Mouse (Mus musculus) kidney, adult 9 months (tissue): ENCODE measurements around the gene Ramac.
A peak's percentile ranks its signal among the peaks of the same experiment; 100 is the strongest.

ENCODE experiments used
- DNase-seq: peaks from one replicate; pipeline ENCODE4 v3.0.0; 2022

The Ramac gene

DNA sequence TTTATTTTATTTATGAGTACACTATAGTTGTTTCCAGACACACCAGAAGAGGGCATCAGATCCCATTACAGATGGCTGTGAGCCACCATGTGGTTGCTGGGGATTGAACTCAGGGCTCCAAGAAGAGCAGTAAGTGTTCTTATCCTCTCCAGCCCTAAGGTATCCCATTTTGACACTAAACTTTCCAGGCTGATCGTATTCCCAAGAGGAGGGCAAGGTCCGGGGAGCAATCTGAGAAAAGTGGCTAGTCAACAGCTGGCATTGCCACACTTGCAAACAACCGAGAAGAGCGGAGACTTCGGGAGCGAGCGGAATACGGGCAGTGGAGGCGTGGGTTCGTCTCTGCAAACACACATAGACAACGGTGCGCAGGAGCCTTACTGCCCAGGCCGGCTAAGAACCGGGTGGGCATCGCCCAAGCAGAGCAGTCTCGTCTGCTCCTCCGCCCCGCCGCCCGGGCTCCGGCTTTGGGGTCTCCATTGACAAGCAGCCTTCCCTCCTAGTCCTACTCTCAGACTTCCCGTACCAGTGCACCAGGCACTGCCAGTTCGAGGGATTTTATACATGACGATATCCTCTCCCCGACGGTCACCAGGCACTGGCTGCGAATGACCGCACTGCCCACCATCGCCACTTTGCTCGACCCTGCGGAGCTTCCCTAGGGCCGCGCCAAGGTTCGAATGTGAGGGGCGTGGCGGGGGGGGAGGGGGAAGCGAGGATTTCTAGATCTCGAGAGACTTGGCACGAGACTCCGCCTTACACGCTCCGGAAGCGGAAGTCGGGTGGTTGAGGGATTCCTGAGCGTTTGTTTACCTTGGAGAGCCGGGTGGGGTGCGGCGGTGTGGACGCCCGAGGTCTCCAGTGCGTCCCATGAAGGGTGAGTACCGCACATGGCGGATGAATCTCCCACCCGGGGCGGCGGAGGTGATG, at the start of gene Ramac:
TSS of gene Ramac (plus strand) at position 746 of the 930 bp plus-strand sequence.
- peak; percentile 89 for DNase-seq

GRCm38 (mm10) chr7:81718657-81719056, 44.1 kb upstream of the Ramac start:
- no peak for DNase-seq

GRCm38 (mm10) chr7:81719216-81719661, 43.5 kb upstream of the Ramac start:
- DNase-seq, result no peak

GRCm38 (mm10) chr7:81721271-81721670, 41.5 kb upstream of the Ramac start:
- DNase-seq, result no peak

DNA sequence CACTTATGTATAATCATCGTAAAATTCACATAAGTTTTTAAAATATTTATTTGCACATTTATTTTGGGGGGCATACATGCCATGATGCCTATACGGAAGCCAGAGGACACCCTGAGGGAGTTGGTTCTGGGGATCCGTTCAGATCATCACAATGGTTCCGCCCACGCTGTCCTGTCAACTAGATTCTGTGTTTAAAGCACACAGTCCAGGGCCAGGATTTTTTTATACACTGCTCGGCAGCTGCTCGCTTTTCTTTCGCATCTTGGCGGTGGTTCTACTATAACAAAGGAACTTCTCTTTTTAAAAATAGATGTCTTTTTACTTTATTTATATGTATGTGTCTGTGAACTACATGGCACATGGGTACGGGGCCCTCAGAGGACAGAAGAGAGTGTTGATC, 38.9 kb upstream of the Ramac start:
- no peak for DNase-seq

GRCm38 (mm10) chr7:81725986-81726727, 36.6 kb upstream of the Ramac start:
- no peak for DNase-seq

DNA sequence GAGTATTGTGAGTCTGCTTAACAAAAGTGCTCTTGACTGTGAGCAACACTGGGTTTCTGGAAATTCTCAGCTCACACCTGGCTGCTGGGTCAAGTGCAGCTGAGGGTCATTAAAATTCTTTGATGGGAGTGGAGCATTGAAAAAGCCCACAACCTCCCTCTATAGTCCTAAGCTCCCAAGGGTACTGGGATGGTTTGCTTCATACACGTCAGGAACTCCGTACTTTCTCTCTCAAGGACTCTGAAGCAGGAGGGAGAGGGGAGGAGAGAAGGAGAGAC, 36.1 kb upstream of the Ramac start:
- no peak for DNase-seq

DNA sequence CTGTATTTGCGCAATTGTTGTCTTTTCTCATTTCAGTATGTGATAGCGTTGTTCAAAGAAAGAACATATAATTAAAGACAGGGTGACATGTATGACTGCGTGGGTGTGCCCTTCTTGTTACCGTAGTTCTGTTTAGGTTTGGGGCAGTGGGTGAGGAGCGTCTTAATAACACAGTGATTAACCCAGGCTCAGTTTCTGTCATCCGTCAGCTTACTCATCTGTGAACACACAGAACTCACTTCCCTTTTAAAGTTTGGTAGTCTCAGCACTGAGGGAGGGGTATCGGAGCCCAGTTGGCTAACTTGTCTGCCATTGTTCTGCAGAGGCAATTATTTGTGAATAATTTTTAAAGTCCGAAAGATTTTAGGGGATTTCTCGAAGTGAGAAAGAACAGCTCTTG, 35.0 kb upstream of the Ramac start:
- no peak for DNase-seq

DNA sequence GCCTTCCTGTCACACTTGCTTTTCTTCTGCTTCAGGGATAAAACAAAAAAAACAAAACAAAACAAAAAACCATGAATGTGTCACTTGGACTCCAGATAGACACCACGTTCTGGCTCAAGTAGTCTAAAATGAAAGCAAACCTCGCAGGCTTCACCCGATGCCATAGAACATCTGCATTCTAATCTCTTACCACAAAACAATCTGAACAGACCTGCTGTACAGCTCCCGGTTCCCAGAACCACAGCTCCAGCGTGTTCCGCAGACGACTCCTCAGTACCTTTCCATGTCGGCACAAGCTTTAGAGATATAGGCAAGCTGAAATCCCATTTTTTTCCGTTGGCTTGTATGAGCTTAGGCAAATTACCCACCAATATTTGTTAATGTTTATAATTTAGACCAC, 32.9 kb upstream of the Ramac start:
- no peak for DNase-seq

DNA sequence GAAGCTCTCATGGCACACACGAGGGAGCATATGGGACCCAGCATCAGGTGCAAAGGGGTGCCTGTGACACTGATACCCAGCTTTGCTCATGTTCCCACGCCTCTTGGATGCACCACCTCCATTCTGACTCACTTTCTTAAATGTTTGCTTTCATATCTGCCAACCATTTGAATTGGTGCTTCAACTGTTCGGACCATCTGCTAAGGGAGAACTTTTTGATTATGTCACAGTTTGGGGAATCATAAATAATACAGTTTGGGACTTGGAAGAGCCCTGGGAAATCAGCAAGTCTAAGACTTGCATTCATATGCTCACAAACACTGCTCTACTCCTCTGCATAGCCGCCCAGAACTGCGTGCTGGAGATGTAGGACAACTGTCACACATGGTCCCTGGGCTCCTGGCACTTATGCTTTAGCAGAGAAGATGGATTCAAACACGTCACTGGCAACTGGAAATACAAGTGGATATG, 31.5 kb upstream of the Ramac start:
- DNase-seq, result no peak

DNA sequence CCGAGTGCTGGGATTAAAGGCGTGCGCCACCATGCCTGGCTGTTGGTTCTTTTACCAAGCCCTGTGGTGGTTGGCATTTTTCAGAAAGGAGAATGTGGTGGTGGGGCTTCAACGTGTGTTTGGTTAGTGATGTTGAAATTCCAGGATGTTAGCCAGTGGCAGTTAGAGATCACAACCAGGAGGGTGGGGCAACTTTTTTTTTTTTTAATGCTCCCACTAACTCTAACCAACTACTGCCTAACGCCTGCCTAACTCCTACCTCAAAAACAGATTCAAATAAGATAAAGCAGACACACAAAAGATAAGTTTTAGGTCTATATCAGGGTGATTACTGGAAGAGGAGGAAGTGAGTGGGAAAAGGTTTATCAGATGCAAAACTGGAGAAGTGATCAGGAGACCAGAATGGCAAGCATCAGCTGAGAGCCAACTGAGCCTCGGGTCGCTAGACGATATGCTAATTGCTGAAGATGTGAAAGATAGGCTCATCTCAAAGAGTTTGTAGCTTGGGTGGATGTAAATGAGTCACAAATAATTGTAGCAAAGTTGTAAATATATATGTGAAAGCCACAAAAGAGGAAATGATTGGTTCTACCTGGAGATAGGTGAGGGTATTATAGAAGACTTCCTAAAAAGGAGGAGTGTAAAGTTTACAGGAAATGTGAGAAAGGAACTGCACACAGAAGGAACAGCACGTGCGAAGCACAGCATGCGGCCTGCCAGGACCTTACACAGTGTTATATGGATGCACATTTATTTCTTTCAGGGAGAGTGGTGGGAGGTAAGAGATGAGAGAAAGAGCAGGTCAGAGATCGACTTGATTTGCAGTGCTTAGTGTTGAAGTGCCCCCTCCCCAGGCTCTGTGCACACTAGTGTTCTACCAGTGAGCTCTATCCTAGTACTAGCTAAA, 30.3 kb upstream of the Ramac start:
- DNase-seq, result no peak

GRCm38 (mm10) chr7:81735300-81736048, 27.3 kb upstream of the Ramac start:
- no peak for DNase-seq

GRCm38 (mm10) chr7:81738720-81739385, 23.9 kb upstream of the Ramac start:
- no peak for DNase-seq

- DNase-seq, result no peak
Measured at GRCm38 (mm10) chr7:81740010-81740409, 22.7 kb upstream of the Ramac start.

GRCm38 (mm10) chr7:81744145-81744544, 18.6 kb upstream of the Ramac start:
- DNase-seq, result peak; percentile 11

- DNase-seq, result no peak
Measured at GRCm38 (mm10) chr7:81747956-81748355, 14.8 kb upstream of the Ramac start.

- peak; percentile 20 for DNase-seq
Measured at GRCm38 (mm10) chr7:81763110-81763845, 553 bp downstream of the Ramac start.

GRCm38 (mm10) chr7:81772786-81773539, 10.2 kb downstream of the Ramac start:
- no peak for DNase-seq

GRCm38 (mm10) chr7:81775325-81775724, 12.6 kb downstream of the Ramac start:
- DNase-seq, result no peak

DNA sequence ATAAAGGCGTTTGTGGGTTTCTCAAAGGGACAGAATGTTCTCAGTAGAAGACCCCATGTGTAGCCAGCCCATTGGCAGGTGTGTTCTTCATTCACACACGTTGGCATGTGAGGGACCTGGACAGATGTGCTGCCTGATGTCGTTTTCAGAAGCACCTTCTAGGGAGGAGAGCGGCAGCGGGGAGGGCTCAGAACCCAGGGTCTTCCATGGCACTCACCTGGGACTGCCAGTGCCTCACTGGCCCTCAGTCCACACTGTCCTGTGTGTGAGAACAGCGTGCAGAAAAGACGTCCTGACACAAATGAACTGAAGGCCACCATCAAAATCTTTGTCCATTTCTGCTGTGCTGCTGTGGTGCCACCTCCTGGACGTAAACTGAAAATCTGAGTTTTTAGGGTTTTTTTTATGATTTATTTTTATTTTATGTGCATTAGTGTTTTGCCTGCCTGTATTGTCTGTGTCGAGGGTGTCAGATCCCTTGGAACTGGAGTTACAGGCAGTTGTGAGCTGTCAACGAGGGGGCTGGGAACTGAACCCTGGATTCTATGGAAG, 15.0 kb downstream of the Ramac start:
- DNase-seq, result no peak
